Mouse (Mus musculus): ENCODE measurements around the gene Sec61a2.
A peak's percentile ranks its signal among the peaks of the same experiment; 100 is the strongest.

Sec61a2 gene

GRCm38 (mm10) chr2:5888865-5889264 is 6.4 kb downstream of the Sec61a2 start:
- no peak for DNase-seq (ENCODE audit: low spot score)

GRCm38 (mm10) chr2:5877446-5877845 is 17.8 kb downstream of the Sec61a2 start:
- DNase-seq (ENCODE audit: low spot score): no peak

- DNase-seq (ENCODE audit: low spot score): no peak
Measured at GRCm38 (mm10) chr2:5869746-5870145, 25.5 kb downstream of the Sec61a2 start.

- no peak for DNase-seq (ENCODE audit: low spot score)
Measured at GRCm38 (mm10) chr2:5867681-5868080, 27.6 kb downstream of the Sec61a2 start.

GRCm38 (mm10) chr2:5862834-5863233 is 32.4 kb downstream of the Sec61a2 start, which contains the start of gene Gm13199:
Gm13199 (minus strand) TSS chr2:5862934.
- no peak for DNase-seq (ENCODE audit: low spot score)

- DNase-seq (ENCODE audit: low spot score): no peak
Measured at GRCm38 (mm10) chr2:5851866-5852265, 43.4 kb downstream of the Sec61a2 start.

DNA sequence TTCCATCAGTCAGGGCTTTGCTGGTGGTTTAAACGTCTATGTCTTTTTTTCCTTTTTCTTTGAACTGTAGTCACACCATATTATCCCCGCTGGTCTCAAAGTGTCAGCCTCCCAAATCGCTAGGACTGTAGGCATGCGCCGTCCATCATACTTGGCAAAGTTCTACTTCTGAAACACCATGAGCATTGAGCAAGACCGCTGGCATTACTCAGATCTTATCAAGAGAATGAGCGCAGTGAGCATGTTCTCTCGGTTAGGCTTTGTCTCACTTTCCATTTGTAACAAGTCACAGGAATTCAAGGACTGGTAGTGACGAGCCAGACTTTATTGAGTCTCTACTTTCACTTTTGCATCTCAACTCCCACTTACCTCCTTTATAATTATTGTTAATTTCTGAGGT is 44.1 kb downstream of the Sec61a2 start:
- no peak for DNase-seq (ENCODE audit: low spot score)

- no peak for DNase-seq (ENCODE audit: low spot score)
Measured at GRCm38 (mm10) chr2:5845826-5846225, 49.4 kb downstream of the Sec61a2 start.

DNA sequence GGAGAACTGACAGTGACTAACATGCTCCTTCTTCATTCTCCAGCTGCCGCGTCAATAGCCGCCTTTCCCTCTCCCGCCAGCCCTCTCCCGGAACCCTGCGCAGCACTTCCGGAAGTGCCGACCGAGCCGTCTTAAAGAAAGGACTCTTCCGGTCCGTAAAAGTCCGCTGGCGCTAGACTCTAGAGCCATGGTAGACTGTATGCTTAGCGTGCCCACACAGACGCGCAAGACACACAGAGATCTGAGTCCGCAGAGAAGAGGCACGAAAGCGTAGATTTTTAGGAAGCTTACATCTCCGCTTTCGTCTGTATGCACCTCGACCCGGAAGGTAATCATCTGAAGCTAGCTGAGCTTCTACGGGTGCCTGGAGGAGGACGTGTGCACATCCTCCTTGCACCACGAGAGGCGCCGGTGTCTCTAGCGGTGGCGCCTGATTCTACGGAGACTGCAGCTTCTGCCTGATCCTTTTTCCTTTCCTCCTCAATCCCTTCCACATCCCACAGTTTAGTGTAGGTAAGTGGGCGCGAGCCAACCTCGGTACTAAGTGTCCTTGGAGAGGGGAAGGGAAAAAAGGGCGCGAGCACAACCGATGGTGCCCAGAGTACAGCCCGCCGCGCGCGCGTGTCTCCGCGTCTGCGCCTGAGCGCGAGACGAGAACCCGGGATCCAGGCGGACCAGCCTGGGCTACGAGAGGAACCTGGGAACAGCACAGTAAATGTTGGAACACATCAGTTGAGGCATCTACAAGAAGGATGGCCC is 50.2 kb downstream of the Sec61a2 start, which contains the start of the genes Nudt5 and Cdc123:
TSS of gene Nudt5 (plus strand) at position 147 of the 759 bp plus-strand sequence.
TSS of gene Cdc123 (minus strand) at position 292 of the 759 bp plus-strand sequence.
- peak; percentile 85 for DNase-seq (ENCODE audit: low spot score)

- DNase-seq (ENCODE audit: low spot score): peak; percentile 48
Measured at GRCm38 (mm10) chr2:5844181-5844872, 50.9 kb downstream of the Sec61a2 start.

DNA sequence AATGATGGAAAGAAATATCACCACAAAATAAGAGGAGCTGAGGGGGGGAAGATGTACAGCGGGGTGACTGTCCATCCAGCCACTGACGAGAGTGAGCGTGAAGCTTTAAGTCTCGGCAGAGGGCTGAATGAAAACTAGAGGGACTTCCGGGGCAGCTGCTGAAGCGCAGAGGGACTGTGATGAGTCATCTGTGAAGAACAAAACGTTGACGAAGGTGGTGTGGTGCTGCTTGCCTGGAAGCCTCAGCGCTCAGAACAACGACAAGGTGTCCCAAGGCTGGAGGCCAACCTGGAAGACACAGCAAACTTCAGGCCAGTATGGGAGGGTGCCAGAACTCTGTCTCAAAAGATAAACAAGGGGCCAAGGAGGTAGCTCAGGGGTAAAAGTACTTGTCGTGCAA is 54.4 kb downstream of the Sec61a2 start:
- no peak for DNase-seq (ENCODE audit: low spot score)

- DNase-seq (ENCODE audit: low spot score): no peak
Measured at GRCm38 (mm10) chr2:5825265-5825913, 69.8 kb downstream of the Sec61a2 start.

GRCm38 (mm10) chr2:5824685-5825084 is 70.5 kb downstream of the Sec61a2 start:
- no peak for DNase-seq (ENCODE audit: low spot score)

DNA sequence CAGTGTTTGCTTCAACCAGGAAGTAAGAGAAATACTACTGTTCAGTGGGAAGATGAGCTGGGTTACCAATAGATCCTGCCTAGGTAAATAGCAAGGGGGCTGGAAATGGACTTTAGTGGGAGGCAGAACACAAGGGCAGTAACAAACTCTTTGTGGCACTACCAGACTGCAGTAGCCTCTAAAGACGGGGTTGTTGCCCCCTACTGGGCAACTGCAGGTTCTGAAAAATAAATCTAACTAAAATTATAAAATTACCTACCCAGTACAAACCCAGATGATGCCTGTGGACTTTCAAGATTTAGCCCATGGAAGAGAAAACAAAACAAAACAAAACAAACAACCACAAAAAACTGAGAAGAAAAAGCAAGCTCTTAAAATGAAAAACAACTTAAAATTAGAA is 71.0 kb downstream of the Sec61a2 start:
- no peak for DNase-seq (ENCODE audit: low spot score)

DNA sequence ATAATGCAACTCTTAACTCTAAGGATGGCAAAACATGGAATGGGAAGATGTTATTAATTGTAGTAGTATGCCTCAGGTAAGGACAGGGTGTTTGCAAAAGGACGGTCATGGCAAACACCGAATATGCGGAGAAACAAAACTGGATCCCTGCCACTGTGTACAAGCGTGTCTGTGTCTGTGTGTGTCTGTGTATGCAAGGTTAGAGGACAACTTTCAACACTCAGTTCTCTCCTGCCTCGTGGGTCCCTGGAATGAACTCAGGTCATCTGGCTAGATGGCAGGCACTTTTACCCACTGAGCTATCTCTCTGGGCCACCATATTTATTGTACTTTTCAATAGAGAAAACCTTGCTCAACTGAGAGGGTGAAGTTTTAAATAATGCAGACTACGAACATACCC is 72.8 kb downstream of the Sec61a2 start:
- no peak for DNase-seq (ENCODE audit: low spot score)

DNA sequence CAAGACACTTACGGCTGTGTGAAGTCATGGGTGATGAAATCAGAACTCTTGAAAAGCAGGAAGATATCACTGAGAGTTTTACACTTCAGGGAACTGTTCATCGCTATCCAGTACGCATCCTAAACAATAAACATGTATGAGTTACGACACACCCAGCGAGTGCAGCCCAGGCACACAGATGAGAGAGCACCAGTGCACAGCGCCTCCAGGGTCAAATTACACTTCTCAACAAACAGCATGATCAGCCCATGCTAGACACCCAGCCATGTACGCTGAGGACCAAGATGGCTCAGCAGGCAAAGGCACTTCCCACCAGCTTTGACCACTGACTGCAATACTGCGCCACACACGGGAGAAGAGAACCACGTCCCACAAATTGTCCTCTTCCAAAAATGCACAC is 74.0 kb downstream of the Sec61a2 start:
- no peak for DNase-seq (ENCODE audit: low spot score)
